Mouse (Mus musculus) forelimb bud, embryonic 11.5 days (tissue): ENCODE results near the gene Kat2a.
A peak's percentile ranks its signal among the peaks of the same experiment; 100 is the strongest.

Source experiments
- DNase-seq: peaks from one replicate; pipeline ENCODE4 v3.0.0-alpha.2; 2012; ENCODE audit warnings: low read depth, low spot score

Kat2a gene

DNA sequence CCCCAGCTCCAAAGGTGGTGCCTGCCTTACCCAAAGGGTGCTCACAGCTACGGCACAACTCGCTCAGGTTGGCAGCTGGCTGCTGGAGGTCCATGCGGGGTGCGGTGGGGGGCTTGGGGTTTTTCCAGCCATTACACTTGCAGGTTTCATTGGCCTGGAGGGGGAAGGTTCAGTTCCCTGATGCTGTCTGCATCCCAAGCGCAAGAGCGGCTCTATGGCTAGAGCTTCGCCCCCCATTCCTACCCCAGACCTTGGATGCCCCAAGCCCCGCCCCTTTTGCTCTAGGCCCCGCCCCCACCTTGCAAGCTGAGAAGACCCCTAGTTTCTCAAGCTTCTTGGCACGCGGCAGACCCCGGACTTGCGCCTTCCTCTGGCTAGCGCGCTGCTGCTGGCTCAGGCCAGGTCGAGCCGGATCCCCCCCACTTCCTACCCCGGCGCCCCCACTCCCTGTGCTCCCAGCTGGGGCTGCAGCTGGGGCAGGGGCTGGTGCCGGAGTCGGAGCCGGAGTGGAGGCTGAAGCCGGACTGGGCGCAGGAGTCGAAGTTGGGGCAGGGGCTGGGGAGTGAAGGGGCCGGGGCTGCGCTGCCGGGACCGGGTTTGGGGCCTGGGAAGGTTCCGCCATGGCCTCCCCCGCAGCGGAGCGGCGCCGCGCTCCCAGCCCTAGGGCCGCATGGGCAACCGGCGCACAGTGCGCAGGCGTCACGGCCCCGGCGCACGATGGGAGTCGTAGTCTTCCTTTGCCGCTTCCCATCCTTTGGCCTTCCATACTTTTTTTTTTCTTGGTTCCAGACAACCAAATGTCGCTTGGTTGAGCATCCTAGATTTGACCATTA lies at the start of gene Kat2a:
Gene Kat2a, minus strand, starts transcription at position 683 of the 833 bp plus-strand sequence.
- peak; percentile 86 for DNase-seq

GRCm38 (mm10) chr11:100761547-100762045 lies 49.3 kb upstream of the Kat2a start:
- peak; percentile 81 for DNase-seq

- DNase-seq = no peak
Observed at GRCm38 (mm10) chr11:100759611-100760233, 47.5 kb upstream of the Kat2a start, which contains the start of gene Kcnh4. Kcnh4 (minus strand) TSS chr11:100759942.

DNA sequence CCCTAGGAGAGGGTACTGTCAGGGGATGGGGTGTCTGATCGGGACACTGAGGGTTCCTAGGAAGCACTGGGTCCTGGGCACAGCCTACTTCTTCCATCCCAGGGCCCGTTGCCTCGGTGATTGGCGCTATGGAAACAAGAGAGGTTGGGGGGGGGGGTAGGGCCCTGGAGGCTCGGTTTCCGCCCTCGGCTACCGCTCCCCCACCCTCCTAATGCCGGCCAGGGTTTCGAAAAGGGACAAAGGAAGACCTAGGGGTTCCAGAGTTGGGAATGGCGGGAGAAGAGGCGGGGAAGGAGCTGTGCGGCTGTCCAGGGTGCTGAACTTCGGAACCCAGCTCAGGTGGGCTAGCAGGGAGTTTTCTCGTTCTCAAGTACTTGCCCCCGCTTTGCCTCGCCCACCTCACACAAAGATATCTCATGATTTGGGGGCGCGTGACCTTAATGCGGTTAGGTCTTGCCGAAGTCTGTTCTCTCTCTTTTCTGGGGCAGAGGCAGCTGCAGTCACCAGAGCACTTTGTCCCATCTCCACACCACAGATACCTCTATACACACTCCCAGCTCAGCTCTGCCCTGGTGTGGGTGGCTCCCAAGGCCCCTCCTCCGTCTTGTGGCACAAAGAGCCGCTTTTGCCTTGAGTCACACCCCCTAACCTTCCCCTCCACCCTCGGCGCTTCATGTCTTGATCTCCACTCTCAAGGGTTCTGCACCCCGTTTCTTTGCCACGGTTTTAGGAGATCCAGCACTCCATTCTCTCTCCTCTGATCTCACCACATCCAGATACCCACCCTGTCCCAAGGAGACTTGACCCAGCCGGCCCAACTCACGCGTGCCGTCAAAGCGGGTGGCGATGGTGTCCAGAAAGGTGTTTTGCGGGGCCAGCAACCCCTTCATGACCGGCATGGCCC lies 46.7 kb upstream of the Kat2a start:
- peak; percentile 78 for DNase-seq

GRCm38 (mm10) chr11:100757566-100757965 lies 45.3 kb upstream of the Kat2a start:
- no peak for DNase-seq

DNA sequence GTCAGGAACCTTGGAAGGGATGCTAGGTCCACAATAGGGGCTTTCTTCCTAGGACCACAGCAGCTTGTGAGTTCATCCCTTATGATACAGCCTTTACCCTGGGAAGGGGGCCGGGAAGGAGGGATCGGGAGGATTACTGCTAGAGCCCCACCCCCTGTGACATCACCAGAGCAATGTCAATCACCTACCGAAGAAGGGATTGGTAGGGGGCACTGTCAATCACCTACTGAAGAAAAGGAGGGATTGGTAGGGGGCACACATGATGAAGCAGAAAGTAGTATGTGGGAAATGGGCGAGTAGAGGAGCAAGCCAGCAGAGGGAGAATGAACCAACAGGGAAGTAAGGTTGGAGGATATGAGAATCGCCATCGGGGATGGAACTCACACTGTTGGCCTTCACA lies 44.2 kb upstream of the Kat2a start:
- no peak for DNase-seq

- DNase-seq = no peak
Observed at GRCm38 (mm10) chr11:100754693-100755057, 42.4 kb upstream of the Kat2a start.

DNA sequence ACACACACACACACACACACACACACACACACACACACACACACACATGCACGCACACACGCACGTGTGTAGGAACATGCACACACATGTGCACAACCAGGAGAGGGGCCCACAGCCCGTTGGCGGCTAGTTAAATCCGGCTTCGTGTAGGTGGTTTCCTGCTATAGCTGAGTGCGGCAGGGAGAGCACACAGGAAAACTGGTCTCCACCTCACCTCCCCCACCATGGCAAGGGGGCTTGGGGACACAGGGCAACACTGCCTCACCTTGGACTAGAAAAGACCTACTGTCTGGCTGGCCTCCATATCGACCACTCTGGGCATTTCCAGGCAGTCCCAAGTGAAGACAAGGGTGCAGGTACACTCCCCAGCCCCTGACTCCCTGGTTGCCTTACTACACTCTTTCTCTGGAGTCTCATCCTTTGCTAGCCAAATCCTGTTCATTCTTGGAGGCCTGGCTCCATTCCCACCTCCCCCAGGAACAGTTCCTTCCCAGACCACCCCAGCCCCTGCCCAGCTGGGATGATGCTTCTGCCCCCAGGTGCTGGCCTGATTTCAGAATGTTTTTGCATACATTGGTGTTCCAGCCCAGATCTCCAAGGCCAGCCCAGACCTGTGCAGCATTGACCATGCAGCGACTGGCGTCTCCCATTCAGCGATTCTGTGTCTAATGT lies 41.9 kb upstream of the Kat2a start:
- DNase-seq = no peak

- no peak for DNase-seq
Observed at GRCm38 (mm10) chr11:100752294-100752693, 40.0 kb upstream of the Kat2a start.

GRCm38 (mm10) chr11:100750127-100750526 lies 37.9 kb upstream of the Kat2a start:
- DNase-seq = no peak

GRCm38 (mm10) chr11:100749469-100749868 lies 37.2 kb upstream of the Kat2a start:
- no peak for DNase-seq

DNA sequence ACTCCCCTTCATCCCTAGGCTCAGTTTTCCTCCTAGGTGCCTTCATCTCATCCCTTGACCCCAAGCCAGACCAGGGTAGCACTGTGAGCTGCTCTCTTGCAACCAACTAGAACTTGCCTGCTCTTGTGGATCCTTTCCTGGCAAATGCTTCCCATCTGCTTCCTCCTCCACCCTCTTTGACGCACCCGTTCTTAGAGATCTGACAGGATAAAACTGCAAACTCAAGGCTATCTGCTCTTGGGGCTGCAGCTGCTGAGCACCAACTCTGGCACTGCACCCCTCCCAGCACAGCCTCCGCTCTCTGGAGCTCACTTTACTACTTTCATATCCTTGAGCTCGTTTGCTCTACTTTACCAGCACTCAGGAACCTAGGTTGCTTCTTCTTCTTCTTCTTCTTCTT lies 36.4 kb upstream of the Kat2a start:
- no peak for DNase-seq

DNA sequence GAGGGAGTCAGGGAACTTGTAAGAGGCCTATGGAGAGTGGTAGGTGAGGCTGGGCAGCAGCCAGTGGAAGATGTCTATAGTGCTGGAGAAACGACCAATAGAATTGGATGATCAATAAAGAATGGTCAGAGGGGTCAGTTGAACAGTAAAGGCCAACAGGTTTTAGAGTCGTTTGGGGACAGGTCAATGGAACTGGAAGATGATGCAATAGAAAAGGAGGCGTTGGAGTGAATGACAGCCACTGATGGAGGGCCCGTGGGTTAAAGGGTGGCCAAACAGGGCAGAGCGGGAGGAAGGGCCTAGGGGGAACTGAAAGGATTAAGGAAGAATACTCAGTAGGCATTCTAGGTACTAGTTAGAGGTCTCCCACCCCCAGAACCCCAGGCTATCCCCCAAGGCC lies 34.8 kb upstream of the Kat2a start:
- no peak for DNase-seq

- no peak for DNase-seq
Observed at GRCm38 (mm10) chr11:100746546-100746945, 34.3 kb upstream of the Kat2a start.

GRCm38 (mm10) chr11:100745085-100745484 lies 32.8 kb upstream of the Kat2a start:
- peak; percentile 61 for DNase-seq

DNA sequence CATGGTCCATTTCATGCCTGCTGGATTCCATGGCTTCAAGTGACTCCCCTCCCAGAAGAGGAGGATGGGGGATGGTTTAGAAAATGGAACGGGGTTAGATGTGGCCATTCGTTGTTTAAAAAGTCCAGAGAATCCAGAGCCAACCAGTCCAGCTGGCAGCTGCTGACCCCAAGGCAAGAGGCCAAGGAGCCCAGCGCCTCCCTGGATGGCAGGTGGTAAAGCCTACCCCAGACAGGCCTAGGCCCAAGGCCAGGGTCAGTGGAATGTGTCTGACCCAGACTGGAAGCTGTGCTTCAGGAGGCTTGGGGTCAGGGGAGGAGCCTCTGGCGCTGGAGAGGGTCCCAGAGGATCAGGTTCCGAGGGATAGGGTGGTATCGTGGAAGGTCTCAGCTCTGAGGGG lies 29.1 kb upstream of the Kat2a start:
- no peak for DNase-seq

DNA sequence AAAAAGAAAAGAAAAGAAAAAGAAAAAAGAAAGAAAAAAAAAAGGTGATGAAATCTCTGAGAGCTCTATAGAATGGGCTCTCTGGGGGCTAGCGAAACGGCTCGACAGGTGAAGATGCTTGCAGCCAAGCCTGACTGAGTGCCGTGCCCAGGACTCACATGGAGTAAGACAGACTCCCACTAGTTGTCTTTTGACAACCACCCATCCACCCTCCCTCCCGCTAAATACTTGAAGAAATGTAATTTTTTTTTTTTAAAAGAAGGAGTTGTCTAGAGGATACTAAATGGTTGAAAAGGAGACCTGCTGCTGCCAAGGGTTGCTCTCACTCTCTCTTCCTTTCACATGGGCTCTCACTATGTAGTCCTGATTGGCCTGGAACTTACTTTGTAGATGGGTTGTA lies 26.5 kb upstream of the Kat2a start:
- no peak for DNase-seq

DNA sequence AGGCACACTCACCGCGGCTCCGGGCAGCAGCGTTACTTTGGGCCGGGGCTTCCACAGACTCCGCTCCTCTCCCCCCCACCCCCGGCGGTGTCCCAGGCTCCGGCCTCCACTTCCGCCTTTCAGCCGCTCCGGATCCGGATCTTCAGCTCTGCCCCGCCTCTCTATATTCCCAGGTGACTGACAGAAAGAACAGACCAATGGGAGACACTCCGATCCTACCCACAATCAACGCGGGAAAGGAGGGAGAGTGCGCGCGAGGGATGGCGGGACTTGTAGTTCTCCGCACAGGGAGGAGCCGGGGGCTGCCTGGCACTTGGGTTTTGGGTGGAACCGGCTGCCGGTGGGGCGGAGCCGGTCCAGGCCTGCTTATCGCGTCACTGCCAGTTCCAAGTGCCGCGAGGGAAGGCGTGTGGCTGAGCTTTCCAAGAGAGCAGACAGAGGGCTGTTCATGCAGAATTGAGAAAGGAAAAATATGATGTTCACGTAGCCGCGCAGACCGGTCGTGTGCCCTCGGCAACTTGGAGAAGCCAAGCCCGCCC lies 25.9 kb upstream of the Kat2a start, which contains the start of gene Rab5c:
Gene Rab5c, minus strand, starts transcription at position 150 of the 539 bp plus-strand sequence.
- DNase-seq = peak; percentile 99

DNA sequence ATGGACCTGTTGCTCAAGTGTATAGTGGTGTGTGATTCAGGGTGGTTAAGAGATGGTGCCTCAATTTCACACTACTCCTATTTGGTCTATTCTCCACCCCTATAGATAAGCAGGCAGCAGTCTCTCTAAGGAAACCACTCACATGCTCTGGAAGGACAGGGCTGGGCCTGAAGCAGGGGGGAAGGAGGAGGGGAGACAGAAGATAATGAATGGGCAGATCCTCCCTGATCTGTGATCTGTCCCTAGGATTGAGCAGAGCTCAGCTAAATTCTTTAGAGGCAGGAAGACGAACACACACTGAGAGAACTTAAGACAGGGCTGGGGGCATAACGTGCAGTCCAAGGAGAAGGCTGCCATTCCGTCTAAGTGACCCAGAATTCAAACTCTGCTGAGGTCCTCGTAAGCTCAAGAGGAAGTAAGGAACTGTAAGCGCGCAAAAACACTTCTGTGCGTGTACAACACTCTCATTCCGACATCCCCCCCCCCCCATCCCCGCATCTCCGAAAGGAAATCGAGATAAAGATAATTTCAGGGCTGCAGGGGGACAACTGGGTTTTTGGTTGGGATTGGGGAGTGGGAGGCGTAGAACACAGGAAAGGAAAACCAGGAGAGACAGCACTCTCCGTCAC lies 25.0 kb upstream of the Kat2a start:
- no peak for DNase-seq

DNA sequence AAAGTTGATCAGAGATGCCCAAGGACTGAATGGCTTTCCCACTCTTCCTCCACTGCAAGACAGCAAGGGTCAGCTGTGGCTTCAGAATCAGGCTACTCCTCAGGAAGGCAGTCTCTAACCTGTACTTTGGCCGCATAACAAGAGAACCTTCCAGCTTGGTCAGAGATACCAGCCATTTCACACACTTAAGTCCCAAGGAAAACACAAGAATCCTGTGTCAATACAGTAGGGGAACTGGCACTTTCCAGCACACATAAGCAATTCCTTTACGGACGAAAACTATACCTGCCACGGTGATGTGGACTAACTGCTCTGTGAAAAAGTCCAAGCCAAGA lies 24.4 kb upstream of the Kat2a start:
- no peak for DNase-seq
